Mouse (Mus musculus) telencephalon, adult 2 months (tissue): ENCODE data around the gene Sfxn1.

Source experiments
- DNase-seq: peaks from one replicate; pipeline ENCODE4 v3.0.0-alpha.2; 2011; ENCODE audit warnings: low read depth, low spot score

Gene Sfxn1

DNA sequence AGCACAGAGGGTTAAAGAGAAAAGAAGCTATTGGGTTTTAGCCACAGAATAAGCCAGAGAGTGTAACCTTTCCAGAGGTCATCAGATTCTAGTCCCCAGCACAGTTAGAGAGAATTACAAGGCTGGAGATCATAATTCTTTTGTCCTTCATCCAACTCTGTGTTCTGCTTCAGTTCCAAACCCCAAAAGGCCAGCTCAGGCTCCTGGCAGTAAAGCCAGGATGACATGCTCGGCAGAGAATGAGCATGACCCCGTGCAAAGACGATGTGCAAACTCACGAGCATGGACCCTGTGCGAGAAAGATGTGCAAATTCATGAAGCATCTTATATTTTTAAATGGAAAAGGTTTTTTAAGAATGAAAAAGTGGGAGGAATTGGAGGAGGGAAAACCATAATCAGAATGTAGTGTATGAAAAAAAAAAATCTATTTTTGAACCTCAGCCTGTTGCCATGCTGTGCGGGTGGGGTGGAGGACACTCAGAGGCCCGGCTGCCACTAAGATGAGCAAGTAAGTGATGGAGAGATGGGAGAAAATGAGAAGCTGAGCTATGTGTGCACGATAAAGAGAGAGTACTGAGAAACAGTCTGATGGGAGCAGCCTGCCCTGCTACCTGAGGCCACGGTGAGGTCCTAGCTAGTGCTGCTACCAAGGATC is 66.2 kb downstream of the Sfxn1 start:
- no peak for DNase-seq

GRCm38 (mm10) chr13:54143788-54144187 is 72.1 kb downstream of the Sfxn1 start:
- DNase-seq, result no peak

DNA sequence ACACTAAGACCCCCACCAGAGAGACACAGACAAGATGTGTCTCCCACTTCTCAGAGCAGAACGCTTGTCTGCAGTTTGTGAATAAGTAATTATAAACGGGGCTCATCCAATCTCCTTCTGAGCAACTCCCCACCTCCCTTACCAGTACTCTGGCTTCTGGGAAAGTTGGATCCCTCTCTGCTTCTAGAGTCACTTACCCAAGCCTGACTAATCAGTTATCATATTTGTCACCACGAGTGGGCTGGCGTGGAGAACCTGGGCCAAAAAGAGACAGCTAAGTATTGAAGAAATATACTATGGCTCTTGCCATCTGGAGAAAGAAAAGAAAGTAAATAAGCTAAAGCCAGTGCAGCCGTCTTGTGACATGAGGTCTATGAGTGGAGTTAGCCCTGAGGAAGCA is 73.0 kb downstream of the Sfxn1 start:
- DNase-seq, result no peak

DNA sequence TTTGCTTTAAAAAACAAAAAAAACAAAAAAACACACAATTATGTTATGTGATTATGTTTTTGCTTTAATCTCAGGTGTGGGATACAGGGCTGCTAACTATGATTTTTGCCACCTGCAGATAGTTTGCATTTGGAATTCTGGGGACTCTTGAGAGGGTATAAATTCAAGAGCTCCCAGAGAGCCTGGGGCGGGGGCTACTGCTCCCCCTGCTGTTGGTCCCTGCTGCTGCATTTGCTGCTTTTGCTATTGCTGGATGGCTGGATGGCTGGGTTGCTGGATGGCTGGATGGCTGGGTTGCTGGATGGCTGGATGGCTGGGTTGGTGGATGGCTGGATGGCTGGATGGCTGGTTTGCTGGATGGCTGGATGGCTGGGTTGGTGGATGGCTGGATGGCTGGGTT is 75.7 kb downstream of the Sfxn1 start:
- DNase-seq, result no peak

DNA sequence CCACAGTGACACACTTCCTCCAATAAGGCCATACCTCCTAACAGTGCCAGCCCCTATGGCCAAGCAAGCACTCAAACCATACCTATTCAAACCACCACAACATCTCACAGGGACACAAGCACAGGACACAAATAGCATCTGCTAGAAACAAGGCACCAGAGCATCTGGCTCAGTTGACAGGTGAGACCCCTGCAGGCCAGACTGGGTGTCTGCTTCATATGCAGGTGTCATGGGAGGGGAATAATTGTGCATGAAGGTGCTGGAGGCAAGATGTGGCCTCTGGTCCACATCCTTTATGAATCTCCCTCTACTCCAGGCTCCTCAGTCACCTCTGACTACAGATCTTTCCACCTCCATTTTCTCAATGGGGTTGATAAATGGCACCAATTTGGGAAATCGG is 80.8 kb downstream of the Sfxn1 start:
- DNase-seq, result no peak

GRCm38 (mm10) chr13:54152911-54153310 is 81.2 kb downstream of the Sfxn1 start:
- DNase-seq, result no peak

- DNase-seq, result no peak
Observed at GRCm38 (mm10) chr13:54153672-54154218, 82.1 kb downstream of the Sfxn1 start.

- DNase-seq, result no peak
Observed at GRCm38 (mm10) chr13:54155822-54156221, 84.2 kb downstream of the Sfxn1 start.
